Mouse (Mus musculus) 3T3-L1 (cell line): ENCODE measurements around the gene Hddc3.
"Not testable (repeated sequence)": the region's sequence is repeated elsewhere in the genome, so short reads cannot be mapped to it uniquely, and the experiment has no call there.

ENCODE experiments used
- DNase-seq: peaks from one replicate; pipeline ENCODE4 v3.0.0-alpha.2; 2015; ENCODE audit warnings: low read depth, low spot score

Hddc3 gene

DNA sequence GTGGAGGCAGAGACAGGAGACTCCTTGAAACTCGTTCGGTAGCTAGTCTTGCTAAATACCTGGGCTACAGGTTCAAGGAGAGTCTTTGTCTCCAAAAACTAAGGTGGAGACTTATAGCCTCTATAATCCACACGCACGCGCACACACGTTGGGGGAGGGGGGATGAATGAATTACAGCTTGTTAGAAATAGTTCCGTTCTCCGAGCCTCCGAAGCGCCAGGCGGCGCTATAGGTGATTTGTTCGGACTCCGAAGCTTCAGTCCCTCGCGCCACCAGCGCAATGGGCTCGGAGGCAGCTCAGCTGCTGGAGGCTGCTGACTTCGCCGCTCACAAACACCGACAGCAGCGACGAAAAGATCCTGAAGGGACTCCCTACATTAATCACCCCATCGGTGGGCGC lies at the start of gene Hddc3:
TSS of gene Hddc3 (plus strand) at position 247 of the 400 bp plus-strand sequence.
- peak; percentile 84 for DNase-seq

DNA sequence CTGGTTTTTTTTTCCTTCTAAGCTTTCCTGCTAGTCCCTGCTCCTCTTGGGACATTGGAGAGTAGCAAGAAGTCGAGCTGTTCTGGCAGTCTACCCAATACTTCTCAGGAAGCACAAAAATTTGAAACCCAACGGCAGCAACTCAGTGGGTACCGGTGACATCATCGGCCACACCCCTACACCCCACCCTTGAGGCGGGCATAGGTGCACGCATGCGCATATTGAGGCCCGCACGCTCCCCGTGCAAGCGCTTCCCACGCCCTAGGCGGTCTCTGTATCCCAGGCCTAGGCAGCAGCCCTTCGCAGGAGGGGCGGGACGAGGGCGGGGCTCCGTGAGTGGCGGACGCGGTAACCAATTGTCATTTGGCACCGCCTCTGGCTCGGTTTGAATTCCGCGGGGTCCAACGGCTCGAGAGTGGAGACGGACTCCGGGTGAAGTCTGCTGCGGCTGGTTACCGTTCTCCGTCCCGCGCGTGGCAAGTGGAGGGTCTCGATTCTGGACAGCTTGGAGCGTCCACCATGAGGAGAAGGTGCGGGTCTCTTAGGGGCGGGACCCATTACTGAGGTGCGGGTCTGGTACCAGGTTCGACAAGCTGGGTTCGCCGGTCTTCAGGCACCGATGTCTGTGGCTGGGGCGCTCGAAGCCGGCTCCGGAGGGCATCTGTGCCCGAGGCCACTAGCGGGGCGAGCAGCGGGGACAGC lies 48.7 kb upstream of the Hddc3 start, which contains the start of gene Prc1:
TSS of gene Prc1 (plus strand) at position 389 of the 702 bp plus-strand sequence.
- peak; percentile 96 for DNase-seq

DNA sequence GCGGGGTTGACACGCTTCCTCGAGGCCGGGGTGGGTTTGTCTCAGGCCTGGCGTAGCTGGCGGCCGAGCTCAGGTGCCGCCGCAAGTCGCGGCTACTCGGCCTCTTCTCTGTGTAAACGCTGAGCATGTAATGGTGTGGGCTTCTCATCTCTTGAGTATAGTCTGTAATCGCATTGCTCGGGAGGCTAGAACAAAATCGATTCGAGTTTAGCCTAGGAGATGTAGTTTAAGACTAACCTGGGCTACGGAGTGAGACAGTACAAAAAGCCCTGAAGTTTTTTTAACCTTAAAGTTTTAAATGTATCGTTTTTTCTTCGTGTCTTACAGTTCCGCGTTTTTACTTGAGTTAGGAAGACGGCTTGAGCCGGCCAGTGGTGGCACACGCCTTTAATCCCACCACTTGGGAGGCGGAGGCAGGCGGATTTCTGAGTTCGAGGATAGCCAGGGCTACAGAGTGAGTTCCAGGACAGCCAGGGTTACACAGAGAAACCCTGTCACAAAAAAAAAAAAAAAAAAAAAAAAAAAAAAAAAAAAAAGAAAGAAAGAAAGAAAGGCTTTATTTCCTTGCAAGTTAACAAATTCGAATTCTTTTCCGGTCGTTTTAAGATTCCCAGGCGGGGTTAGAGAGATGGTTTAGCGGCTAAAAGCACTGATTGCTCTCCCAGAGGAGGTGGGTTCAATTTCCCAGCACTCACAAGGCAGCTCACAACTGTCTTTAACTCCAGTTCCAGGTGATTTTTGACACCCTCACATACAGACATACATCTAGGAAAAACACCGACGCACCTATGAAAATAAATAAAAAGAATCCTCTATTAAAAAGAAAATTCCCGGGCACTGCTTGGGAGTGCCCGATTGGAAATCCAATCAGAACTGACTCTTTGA lies 47.9 kb upstream of the Hddc3 start:
- DNase-seq: peak; percentile 39

DNA sequence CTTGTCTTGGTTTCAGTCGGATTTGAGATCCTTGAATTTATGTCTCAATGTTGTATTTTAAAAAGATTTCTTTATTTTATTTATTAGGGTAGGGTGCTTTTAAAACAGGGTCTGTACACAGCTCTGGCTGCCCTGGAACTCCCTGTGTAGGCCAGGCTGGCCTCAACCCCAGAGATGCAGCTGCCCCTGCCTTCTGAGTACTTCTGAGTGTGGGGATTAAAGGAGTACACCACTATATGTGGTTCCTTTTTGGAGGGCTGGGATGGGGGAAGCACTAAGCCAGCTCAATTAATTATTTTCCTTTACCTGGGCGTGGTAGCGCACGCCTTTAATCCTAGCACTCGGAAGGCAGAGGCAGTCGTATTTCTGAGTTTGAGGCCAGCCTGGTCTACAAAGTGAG lies 46.4 kb upstream of the Hddc3 start:
- no peak for DNase-seq

DNA sequence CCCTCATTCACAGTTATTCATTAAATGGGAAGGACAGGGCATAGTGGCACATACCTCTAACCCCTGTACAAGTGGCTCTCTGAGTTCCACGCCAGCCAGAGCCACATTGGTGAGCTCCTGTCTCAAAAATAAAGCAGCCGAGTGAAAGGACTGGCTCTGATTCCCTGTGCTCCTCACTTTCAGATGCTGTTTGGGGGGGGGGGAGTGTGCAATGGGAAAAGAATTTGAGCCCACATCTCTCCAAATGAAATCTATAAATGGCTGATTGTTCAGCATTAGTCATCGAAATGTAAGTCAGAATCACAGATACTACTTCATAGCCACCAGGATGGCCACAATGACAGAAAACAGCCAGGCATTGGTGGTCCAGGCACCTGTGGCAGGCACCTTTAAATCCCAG lies 45.9 kb upstream of the Hddc3 start:
- peak; percentile 27 for DNase-seq

DNA sequence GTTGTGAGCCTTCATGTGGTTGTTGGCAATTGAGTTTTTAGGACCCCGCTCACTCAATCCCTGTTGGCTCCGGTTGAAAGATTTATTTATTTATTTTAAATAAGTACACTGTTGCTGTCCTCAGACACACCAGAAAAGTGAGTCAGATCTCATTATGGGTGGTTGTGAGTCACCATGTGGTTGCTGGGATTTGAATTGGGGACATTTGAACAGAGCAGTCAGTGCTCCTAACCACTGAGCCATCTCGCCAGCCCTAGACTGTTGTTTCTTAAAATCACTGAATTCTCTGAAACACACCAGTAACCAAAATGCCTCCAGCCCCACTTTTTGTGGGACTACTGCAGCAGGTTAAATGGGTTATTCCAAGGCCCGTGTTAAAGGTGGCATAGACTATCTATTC lies 44.1 kb upstream of the Hddc3 start:
- DNase-seq: peak; percentile 56

DNA sequence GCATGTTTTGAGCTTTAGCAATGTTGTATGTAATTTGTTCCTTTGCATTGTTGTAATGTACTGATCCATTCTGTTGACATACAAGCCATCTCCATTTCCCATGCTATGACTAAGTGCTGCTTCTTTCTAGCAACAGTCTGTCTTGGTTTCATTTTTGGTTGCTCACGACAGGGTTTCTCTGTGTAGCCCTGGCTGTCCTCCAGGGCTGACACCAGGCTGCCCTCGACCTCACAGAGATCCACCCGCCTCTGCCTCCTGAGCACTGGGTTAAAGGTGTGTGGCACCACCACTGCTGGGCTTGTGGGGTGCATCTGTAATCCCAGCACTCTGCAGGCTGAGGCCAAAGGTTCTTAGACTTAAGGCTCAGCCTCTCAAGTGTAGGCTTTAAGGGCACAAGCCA lies 43.3 kb upstream of the Hddc3 start:
- peak; percentile 26 for DNase-seq

DNA sequence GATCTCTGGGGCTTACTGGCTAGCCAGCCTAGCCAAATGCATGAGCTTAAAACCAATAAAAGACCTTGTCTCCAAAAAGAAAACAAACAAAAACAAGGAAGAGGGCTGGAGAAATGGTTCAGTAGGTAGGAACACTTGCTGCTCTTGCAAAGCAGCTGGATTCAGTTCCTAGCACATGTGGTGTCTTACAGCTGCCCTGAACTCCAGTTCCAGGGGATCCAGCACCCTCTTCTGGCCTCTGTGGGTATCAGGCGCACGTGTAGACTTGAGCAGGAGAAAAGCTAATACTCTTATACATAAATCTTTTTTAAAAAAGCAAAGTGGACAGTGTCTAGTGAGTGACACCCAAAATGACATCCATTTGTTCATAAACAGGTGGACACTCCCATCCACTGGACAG lies 41.4 kb upstream of the Hddc3 start:
- no peak for DNase-seq

DNA sequence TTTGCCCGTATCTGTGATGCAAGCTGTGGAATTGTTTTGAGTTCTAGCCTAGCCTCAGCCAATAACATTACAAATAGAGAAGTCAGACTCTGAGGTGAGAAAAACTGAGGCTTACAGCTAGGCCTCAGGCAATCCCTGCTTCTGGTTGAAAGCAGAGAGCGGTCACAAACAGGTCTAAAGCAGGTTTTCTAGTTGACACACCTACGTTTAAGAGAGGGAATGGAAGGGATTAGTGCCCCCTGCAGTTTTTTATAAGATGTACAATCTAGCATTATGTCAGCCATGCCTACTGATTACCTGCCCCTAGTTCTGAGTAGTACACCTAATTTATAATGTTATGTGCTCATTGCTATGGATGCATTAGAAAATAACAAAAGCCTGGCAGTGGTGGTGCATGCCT lies 35.1 kb upstream of the Hddc3 start:
- DNase-seq: no peak

DNA sequence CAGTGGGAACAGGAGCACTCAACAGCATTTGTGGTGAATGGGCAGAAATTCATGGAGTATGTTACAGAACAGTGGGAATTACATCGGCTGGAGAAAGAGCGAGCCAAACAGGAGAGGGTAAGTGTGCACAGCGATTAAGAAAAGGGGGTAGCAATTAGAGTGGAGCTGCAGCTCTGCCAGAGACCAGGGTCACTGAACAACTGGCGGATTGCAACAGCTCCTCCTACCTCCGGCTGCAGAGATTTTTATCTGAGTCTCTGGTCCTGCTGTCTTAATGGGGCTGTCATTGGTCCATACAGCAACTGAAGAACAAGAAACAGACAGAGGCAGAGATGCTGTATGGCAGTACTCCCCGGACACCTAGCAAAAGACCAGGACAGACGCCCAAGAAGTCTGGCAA lies 32.1 kb upstream of the Hddc3 start:
- DNase-seq: no peak

DNA sequence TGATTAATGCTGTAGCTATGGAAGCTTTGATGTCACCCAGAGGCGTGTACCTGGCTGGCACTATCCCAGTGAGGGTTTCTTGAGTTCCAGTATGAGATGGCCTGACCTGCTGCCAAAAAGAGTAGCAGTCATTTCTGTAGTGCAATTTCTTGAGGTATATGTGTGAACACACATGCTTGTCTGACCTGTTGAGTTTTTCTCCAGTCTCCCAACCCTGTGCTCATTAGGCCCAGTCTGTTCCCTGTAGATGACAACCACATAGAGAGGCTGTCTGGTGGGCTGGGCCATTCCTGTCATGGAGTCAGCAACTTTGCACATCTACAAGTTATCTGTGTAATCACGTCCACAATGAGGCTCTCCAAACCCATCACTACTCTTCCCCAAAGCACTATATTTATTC lies 27.2 kb upstream of the Hddc3 start:
- no peak for DNase-seq

DNA sequence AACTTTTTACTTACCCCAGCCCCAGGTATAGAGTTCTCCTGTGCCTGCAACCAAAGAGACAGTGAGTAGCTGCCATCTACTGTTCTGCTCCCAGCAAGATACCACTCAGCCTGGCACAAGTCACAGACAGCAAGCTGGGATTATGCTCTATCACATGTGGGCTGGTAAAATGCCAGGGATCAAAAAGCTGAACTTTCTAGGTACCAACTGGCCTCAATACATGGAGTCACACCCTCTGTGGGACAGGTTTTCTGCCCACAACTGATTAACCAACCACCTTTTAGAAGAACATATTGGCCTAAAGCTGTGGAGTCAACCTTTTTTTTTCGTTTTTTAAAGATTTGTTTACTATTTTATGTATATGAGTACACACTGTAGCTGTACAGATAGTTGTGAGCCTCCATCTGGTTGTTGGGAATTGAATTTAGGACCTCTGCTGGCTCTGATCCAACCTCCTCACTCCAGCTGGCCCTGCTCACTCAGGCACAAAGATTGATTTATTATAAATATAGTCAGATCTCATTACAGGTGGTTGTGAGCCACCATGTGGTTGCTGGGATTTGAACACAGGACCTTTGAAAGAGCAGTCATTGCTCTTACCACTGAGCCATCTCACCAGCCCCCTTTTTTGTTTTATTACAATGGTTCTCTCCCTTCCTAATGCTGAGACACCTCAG lies 25.3 kb upstream of the Hddc3 start:
- no peak for DNase-seq

DNA sequence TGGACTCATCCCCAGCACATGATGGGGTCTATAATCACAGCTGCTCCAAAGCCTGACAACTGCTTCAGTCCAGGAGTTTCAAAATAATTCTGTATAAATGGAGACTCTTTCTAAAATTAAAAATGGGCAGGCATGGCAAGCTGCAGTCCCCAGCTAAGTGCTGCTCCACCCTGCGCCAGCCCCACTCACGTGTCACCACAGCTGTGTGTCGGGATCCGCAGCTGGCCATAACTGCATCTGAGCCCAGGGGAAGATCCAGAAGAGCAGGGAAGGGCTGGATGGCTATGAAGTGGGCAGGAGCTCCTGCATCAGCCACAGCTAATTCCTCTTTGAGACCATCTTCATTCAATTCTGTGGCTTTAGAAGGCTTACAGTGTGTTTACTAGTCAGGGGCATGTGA lies 24.2 kb upstream of the Hddc3 start:
- no peak for DNase-seq

DNA sequence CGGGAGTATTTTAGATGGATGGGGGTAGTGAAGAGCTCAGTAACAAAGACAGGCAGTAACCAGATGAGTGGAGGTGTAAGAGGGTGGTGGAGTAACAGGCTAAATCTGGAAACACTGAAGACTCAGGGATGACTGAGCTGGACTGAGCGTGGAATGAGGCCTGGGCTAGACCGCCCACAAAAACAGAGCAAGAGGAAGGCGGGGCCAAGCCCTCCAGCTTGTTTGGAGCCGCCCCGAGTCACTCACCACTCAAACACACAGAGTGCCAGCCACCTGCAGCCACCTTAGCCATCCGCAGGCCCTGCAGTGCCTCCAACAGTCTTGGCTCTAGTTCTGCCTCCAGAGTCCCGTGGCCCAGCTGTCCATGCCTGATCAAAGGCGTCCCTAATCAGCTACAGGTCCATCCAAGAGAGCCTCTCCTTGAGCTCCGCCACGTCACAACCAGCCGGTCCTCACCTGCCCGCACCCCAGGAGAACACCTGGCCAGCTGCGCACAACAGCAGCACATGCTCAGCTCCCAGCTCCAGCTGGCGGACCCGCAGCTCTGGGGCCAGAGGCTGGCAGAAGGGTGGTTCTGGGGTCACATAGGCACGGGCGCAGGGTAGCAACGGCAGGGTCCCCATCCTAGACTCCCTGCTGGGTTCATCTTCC lies 22.9 kb upstream of the Hddc3 start:
- no peak for DNase-seq

DNA sequence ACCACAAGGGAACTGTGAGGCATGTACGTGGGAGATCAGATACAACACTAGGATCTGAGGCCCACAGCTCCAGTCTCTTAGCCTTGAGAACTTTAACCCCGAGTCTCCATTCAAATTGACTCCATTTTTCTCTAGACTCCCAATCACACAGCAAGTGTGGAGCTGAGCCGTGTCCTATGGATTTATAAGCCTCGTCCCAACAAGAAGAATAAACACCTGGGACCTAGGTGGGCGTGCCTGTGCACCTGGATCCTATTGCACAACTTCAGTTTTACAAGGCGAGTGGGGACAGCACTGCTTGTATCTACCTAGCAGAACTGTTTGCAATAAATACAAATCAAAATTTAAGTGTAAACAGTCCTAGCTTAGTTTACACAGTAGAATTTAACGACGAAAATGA lies 19.6 kb upstream of the Hddc3 start:
- no peak for DNase-seq

DNA sequence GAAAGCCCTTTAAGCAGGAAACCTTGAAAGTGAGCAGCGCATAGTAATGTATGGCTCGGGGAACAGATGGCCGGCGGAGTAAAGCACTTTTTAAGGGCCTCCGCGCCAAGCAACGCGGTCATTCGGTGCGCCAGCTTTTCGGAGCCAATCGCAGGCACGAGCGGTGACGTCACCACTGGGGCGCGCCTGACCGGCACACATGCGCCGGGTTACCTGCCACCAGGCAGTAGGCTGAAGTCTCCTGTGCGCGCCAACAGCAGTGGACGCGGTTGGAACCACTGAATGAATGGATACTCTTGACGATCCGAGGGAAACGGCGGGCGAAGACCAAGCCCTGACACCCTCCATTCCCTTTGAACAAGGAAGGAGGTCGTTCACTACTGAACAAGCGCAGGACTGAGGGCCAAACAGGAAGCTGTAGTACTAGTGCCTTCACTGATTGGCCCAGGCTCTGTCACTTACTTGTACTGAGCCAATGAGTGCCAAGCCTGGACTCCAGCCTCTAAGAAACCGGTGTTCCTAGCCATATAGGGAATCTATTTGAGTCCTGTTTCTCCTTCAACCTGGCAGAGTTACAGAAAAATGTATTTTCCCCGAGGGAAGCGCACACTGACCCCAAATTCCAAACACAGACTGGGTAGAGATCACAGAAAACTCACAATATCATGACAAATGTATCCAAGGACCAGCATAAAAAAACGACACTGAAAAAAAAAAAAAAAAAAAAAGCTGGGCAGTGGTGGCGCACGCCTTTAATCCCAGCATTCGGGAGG lies 18.7 kb upstream of the Hddc3 start, which contains the start of gene Rccd1:
TSS of gene Rccd1 (minus strand) at position 412 of the 773 bp plus-strand sequence.
- peak; percentile 98 for DNase-seq

DNA sequence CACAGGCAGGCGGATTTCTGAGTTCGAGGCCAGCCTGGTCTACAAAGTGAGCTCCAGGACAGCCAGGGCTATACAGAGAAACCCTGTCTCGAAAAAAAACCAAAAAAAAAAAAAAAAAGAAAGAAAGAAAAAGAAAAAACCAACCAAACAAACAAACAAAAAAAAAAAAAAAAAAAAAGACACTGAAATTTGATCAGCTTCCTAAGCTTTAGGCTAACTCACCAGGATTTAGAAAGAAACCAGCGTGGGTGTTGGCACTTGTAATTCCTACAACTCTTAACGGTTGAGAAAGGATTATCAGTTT lies 18.1 kb upstream of the Hddc3 start:
- not testable (repeated sequence) for DNase-seq

DNA sequence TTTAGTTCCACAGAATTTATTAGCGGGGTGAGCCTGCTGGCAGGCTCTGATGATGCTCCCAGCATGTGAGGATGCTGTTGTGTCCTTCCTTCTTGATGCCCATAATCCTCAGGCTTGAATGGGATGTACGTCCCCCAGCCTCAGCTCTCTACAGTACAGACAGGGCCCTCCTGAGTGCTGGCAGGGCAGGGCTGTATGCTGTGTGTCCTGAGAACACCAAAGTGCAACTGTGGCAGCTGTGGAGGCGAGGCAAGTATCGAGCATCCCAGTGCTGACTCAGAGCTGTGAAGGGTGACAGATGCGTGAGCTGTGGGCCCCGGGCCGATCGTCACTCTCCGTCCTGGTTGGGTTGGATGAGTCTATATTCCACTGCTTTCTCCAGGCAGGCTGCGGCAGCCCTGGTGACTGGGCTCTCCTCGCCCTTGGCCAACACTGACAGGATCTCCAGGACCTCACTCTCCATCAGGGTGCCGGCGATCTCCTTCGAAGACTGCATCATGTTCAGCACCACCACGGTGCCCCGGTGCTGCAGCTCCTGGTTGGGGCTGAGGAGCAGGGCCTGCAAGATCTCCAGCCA lies 17.5 kb upstream of the Hddc3 start:
- DNase-seq: peak; percentile 21

DNA sequence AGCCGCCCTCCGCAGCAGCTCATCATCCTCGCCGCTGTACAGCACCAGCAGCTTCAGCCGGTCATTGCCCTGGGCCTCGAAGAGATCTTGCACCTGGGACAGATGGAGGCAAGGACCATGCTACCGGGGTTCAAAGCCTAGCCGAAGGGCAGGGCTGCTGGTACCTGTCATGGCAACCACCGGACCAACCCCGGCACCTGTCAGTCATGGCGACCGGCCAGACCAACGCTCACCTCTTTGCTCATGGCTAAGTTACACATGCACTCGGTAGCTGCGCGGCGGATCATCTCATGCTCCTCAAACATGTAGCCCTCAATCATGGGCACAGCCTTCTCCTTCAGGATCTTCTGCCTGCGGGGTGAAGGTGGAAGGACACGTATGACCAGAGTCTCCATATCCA lies 16.8 kb upstream of the Hddc3 start:
- no peak for DNase-seq

DNA sequence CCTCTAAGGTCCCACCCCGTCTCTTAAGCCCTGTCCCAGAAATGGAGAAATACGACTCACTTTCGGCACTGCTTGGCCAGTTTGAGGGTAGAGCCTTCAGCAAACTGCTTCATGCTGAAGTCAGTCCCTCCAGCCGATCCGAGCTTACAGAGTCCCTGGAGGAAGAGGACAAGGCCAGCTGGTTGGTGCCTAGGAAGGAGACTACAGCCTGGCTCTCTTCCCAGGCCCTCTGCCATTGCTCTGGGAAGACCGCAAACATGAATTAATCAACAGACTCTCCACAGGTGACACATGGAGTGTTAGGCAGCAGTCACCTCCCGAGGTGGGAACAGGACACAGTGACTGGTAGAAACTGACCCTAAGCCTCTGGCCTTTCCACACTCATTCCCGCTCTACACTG lies 12.6 kb upstream of the Hddc3 start:
- no peak for DNase-seq

DNA sequence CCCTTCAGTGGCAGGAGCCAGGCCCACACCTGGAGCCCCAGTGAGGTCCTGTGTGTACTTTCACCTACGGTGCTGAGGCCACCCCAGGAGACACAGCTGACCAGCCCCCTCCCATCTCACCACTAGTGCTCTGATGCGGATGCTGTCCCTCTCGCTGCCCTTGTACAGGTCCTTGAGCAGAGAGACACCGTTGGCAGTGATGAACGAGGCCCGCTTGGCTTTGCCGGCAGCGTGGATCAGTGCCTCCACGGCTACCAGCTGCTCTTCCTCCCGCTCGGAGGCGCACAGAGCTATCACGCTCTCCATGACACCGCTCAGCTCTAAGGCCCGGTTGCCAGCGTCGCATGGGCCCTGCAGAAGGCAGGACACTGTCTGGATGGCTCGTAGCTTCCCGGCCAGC lies 11.5 kb upstream of the Hddc3 start:
- DNase-seq: no peak
